Mouse (Mus musculus): Measurements from ENCODE around the gene Dennd5a. TPM values are rescaled to one million over a fixed set of nuclear protein-coding genes. Genes with fewer than 3 reads are reported as not detected.

Dennd5a gene
- total RNA-seq, 4 experiments from 2014 or later: 213 to 277 (median 242) TPM

Other genes with a start within 250 kb of the Dennd5a start
- not detected for gene BC051019, start 236.6 kb downstream of the Dennd5a start, total RNA-seq (2022)
- gene Ascl3, start 228.7 kb downstream of the Dennd5a start, total RNA-seq (2022): not detected
- gene Tmem9b, start 207.6 kb downstream of the Dennd5a start, total RNA-seq (2022): 10 to 100 TPM; 91.8 to 93.5 (median 92.3) TPM
- 10 to 100 TPM; 78.2 to 97.8 (median 85.7) TPM for gene Nrip3, start 178.4 kb downstream of the Dennd5a start, total RNA-seq (2022)
- 1 to 10 TPM in 1 of 4 experiments, under 1 TPM in 3; 0.79 to 1.2 (median 0.88) TPM for gene Scube2, start 94.8 kb downstream of the Dennd5a start, total RNA-seq (2022)
- gene Tmem41b, start 26.5 kb upstream of the Dennd5a start, total RNA-seq (2022): 10 to 100 TPM; 40.4 to 57.3 (median 48.1) TPM
- gene Ipo7, start 57.8 kb upstream of the Dennd5a start, total RNA-seq (2022): 100 to 1,000 TPM in 1 of 4 experiments, 10 to 100 TPM in 3; 89.3 to 101 (median 94.8) TPM
- 10 to 100 TPM in 3 of 4 experiments, 1 to 10 TPM in 1; 9.2 to 11.1 (median 10.6) TPM for gene Zfp143, start 100.7 kb upstream of the Dennd5a start, total RNA-seq (2022)
- gene Wee1, start 161.6 kb upstream of the Dennd5a start, total RNA-seq (2022): 10 to 100 TPM; 21.0 to 24.7 (median 22.3) TPM

All from left cerebral cortex, adult 8-10 months (tissue).